Mouse (Mus musculus) heart, embryonic 12.5 days (tissue): ENCODE measurements around the gene Rai2. TPM values are rescaled to one million over a fixed set of nuclear protein-coding genes. Genes with fewer than 3 reads are reported as not detected.

Experiments used
- ATAC-seq: fragments of 200-750 bp; cut with Nextera tagmentation; 2 replicates; pipeline ENCODE4 v1.8.0; 2017; ENCODE audit warnings: moderate TSS enrichment, moderate library complexity; ENCODE audit not compliant: insufficient number of reproducible peaks, low FRiP score
- H3K27ac ChIP-seq: fragments of 300-500 bp; sonication (generic); 2 replicates; pipeline ENCODE4 v1.5.1; 2016; ENCODE audit warnings: mild to moderate bottlenecking, moderate library complexity; ENCODE audit not compliant: poor library complexity, severe bottlenecking
- H3K27me3 ChIP-seq: fragments of 300-500 bp; sonication (generic); replicated peaks from 2 replicates; pipeline ENCODE4 v1.6.1; 2016; ENCODE audit warnings: mild to moderate bottlenecking, moderate library complexity
- H3K36me3 ChIP-seq: fragments of 300-500 bp; sonication (generic); 2 replicates; pipeline ENCODE4 v1.6.1; 2016; ENCODE audit warnings: mild to moderate bottlenecking, moderate library complexity
- H3K4me1 ChIP-seq: fragments of 300-500 bp; sonication (generic); replicated peaks from 2 replicates; pipeline ENCODE4 v1.6.1; 2016; ENCODE audit warnings: mild to moderate bottlenecking
- H3K4me2 ChIP-seq: fragments of 300-500 bp; sonication (generic); 2 replicates; pipeline ENCODE4 v1.6.1; 2016; ENCODE audit warnings: mild to moderate bottlenecking, moderate library complexity
- H3K4me3 ChIP-seq: fragments of 300-500 bp; sonication (generic); 2 replicates; pipeline ENCODE4 v1.5.1; 2016; ENCODE audit warnings: mild to moderate bottlenecking
- H3K9ac ChIP-seq: fragments of 300-500 bp; sonication (generic); 2 replicates; pipeline ENCODE4 v1.6.1; 2016; ENCODE audit warnings: mild to moderate bottlenecking, moderate library complexity
- H3K9me3 ChIP-seq: fragments of 300-500 bp; sonication (generic); replicated peaks from 2 replicates; pipeline ENCODE4 v1.6.1; 2016; ENCODE audit warnings: mild to moderate bottlenecking, moderate library complexity
- WGBS: fragments of 180-500 bp; shearing (Covaris S2); methylation state at CpG from one replicate; pipeline ENCODE4 v1.1.7; 2016; 5-methylcytosine and 5-hydroxymethylcytosine counted together
- polyA plus RNA-seq: library from polyadenylated mRNA; unstranded; fragments of >200 nt; fragmentation: Nextera tagmentation; extraction: Ambion mirVana; gene quantifications from 2 replicates; pipeline ENCODE4 v1.2.1, GENCODE M21; 2016

Gene Rai2
- 3.8 and 4.0 TPM in 2 replicates for polyA plus RNA-seq

DNA sequence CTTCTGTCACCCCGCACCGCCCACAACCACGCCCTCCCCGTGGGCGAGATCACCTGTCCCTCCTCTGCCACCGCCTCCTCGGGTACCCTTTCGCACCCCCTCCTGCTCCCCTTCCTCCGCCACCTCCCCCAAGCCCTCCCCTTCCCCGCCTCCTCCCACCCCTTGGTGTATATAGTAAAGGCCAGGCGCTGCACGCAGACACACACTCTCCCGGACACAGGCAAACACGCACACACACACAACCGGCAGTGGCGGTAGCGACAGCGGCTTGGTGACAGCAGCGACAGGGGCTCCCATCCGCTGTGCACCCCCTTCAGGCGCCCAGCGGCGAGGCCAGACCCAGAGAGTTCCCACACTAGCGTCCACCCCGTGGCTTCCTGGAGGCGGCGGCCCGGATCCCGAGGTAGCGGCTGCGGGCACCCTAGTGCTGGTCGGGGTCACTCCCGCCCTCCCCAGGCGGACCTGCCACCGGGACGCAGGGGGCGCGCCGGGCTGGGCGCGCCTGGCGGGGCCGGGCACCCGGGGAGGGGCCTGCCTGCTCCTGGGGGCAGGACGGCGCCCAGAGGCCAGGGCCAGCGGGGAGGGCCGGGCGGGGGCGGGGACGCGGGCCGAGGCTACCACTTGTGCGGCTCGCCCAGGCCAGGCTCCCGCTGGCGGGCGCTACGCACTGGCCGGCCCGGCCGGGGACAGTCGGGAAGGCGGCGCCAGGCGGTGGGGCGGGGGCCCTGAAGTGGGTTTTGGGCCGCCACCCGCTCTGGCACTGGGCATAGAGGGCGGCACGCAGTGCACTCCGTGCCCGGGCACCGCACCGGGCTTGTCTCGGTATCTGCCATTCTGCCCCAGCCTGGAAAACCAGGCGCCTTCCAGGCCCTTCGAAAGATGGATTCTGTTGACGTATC, at the start of gene Rai2:
TSS of gene Rai2 (plus strand) at position 205 of the 899 bp plus-strand sequence.
- H3K9me3 ChIP-seq, result no peaks in the 10 kb centered on the region

DNA sequence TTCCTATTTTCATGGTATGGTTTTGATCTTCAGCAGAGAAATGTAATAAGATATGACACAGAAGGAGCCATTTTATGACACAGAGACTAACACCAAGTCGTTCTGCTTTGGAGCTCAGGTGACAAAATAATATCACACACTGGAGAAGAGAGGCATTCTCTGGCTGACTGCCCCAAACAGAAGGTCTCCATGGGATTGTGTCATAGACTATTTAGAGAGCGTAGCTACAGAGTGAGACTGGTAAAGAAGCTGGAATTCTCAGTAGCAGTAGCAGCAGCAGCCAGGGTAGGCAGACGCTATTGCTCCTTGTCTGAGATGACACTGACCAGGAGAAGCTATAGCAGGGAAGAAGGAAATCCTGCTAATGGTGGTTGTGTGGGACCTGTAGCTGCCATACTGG, 27.5 kb upstream of the Rai2 start:
- H3K27ac ChIP-seq, result no peak overlapping the region

More for the DNA sequence above, at the start of gene Rai2:
- Histone ChIP-seq H3K4me3 (peak within 1 kb of the TSS; percentile 75), H3K4me1 (no peaks in the 10 kb centered on the region), H3K4me2 (peak within 1 kb of the TSS; percentile 97), H3K27me3 (peaks cover 41% of the 10 kb centered on the region), H3K36me3 (no peaks in the 10 kb centered on the region), H3K27ac (no peak within 1 kb of the TSS), H3K9ac (peak within 1 kb of the TSS; percentile 70)
- peak; percentile 78 for ATAC-seq
- WGBS, result 11% methylated on average over 32 of the region's 79 CpGs

DNA sequence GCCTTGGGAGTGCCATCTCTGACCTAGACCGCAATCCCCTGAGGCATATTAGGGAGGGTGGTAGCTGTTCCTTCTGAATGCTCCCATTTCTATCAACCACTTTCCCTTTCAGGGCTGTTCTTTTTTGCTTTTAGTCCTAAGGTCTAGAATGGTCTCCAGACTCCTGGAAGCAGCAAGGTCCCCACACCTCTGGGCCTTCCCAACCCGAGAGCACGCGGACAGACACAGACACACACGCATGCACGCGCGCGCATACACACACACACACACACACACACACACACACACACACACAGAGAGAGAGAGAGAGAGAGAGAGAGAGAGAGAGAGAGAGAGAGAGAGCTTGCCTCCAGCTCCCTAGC, 385 bp upstream of the Rai2 start:
- H3K27ac ChIP-seq, result no peak overlapping the region
- ATAC-seq, result no peak; the same call in 1 of the 2 replicates
- H3K4me2 ChIP-seq, result peak overlapping the region; percentile 97
- no peaks in the 10 kb centered on the region for H3K36me3 ChIP-seq
- peaks cover 41% of the 10 kb centered on the region for H3K27me3 ChIP-seq
- no peaks in the 10 kb centered on the region for H3K4me1 ChIP-seq
- H3K9me3 ChIP-seq, result no peaks in the 10 kb centered on the region
- H3K9ac ChIP-seq, result peak overlapping the region; percentile 70
- WGBS, result 10% methylated on average over 4 of the region's 9 CpGs
- H3K4me3 ChIP-seq, result peak overlapping the region; percentile 75

More for the DNA sequence above, 27.5 kb upstream of the Rai2 start:
- WGBS, result 56% methylated on average over 3 of the region's 3 CpGs
- ATAC-seq, result no peak
- no peak overlapping the region for H3K4me2 ChIP-seq
- H3K36me3 ChIP-seq, result no peaks in the 10 kb centered on the region
- H3K9ac ChIP-seq, result no peak overlapping the region
- H3K9me3 ChIP-seq, result no peaks in the 10 kb centered on the region
- no peak overlapping the region for H3K4me3 ChIP-seq
- H3K4me1 ChIP-seq, result no peaks in the 10 kb centered on the region
- no peaks in the 10 kb centered on the region for H3K27me3 ChIP-seq

DNA sequence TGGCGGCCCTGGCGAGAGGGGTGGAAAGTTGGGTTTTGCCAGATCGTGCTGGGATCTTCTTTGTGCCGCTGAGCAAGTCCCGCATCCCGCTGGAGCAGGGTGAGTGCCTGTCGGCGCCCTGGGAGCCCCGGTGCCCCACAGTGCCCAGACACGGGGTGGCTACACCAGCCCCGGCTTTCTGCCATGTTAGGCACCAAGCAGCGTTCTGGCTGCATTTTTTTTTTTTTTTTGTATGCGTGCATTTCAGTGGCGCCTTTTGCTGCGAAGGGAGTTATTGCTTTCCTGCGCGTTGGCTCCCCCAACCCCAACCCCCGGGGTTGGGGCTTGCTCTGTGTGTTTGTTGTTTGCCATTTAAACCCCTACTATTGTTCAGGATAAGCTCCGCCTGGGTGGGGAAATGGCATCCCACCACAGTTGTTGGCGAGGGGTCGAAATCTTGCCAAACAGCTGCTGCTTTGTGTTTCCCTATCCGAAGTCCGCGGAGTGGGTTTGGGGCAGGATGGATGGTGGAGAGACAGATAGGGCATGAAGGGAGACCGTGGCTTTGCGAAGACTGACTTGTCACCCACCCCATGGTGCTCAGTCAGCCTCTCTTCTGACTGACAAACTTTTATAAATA, 1.0 kb downstream of the Rai2 start:
- peak overlapping the region; percentile 70 for H3K9ac ChIP-seq
- H3K27me3 ChIP-seq, result peaks cover 44% of the 10 kb centered on the region
- ATAC-seq, result 0 out of 2 replicates have a peak, but pooled peaks have one; percentile 18

DNA sequence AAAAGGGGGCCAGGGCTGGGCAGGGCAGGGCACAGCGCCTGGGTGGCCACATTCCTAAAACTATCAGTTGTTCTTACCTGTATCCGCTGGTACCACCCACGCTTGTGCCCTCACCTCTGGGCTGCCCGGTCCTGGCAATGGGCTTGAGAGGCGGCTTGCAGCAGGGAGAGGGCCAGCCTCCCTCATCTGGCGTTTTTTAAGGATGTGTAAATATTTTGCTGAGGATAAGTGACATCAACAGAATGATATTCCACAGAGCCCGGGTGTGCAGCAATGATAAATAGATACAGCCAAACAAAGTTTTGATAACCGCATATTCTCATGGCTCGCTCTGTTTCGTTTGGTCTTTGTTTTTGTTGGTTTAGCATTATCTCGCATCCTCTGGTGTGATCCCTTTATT, 1.7 kb downstream of the Rai2 start:
- H3K9ac ChIP-seq, result no peak overlapping the region; the same call in 1 of the 2 replicates
- peak overlapping the region; percentile 75 for H3K4me3 ChIP-seq
- no peaks in the 10 kb centered on the region for H3K36me3 ChIP-seq
- peaks cover 51% of the 10 kb centered on the region for H3K27me3 ChIP-seq
- H3K27ac ChIP-seq, result no peak overlapping the region
- 25% methylated on average over 11 of the region's 11 CpGs for WGBS
- ATAC-seq, result peak; percentile 24; the same call in 1 of the 2 replicates
- H3K4me2 ChIP-seq, result peak overlapping the region; percentile 97
- H3K9me3 ChIP-seq, result no peaks in the 10 kb centered on the region
- H3K4me1 ChIP-seq, result no peaks in the 10 kb centered on the region

More for the DNA sequence above, 1.0 kb downstream of the Rai2 start:
- 13% methylated on average over 26 of the region's 26 CpGs for WGBS
- peak overlapping the region; percentile 97 for H3K4me2 ChIP-seq
- no peaks in the 10 kb centered on the region for H3K4me1 ChIP-seq
- H3K27ac ChIP-seq, result no peak overlapping the region
- no peaks in the 10 kb centered on the region for H3K9me3 ChIP-seq
- peak overlapping the region; percentile 75 for H3K4me3 ChIP-seq
- H3K36me3 ChIP-seq, result no peaks in the 10 kb centered on the region

DNA sequence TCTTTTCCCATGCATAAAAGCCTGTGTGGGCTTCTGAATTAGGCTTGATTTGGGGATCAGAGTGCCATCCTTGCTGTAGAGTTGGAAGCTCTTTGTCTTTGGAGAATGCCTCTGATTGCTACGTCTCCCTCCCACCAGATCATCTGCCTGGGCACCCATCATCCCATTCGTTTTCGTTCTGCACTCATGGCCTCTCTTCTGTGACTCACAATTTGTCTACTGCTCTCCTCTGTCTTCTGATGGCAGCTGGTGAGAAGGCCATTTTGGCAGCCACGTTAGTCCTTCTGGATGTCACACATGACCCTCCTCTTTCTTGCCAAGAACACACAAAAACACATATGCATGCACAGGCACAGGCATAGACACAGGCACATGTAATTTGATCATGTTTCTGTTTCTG, 4.2 kb downstream of the Rai2 start:
- H3K4me3 ChIP-seq, result no peak overlapping the region
- no peak overlapping the region for H3K4me2 ChIP-seq
- H3K27ac ChIP-seq, result no peak overlapping the region
- no peak for ATAC-seq
- 62% methylated on average over 4 of the region's 4 CpGs for WGBS
- H3K27me3 ChIP-seq, result peaks cover 58% of the 10 kb centered on the region
- no peak overlapping the region for H3K9ac ChIP-seq
- H3K9me3 ChIP-seq, result no peaks in the 10 kb centered on the region
- H3K36me3 ChIP-seq, result no peaks in the 10 kb centered on the region
- no peaks in the 10 kb centered on the region for H3K4me1 ChIP-seq

DNA sequence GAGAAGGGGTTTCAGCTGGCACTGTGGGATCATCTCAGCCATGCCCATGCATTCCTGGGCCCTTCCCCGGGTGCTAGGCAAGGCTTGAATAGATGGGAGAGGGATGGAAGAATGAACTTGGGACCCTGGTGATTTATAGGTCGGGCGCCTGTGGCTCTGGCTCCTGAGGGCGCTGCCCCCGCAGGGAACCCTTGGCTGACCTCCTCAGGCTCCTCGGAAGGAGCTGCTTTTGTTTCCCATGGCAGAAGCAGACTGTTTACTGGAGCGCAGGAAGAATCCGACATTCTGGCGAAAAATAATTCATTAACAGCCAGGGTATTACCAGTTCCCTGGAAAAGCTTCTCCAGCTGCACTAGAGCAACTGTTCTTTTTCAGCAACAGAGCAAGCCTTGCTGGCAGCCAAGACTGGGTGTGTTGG, 6.5 kb downstream of the Rai2 start:
- H3K4me3 ChIP-seq, result no peak overlapping the region
- H3K36me3 ChIP-seq, result no peaks in the 10 kb centered on the region
- H3K9me3 ChIP-seq, result no peaks in the 10 kb centered on the region
- H3K9ac ChIP-seq, result no peak overlapping the region
- H3K27me3 ChIP-seq, result peaks cover 44% of the 10 kb centered on the region
- WGBS, result 18% methylated on average over 9 of the region's 9 CpGs
- no peak for ATAC-seq
- H3K4me2 ChIP-seq, result no peak overlapping the region
- H3K4me1 ChIP-seq, result no peaks in the 10 kb centered on the region
- no peak overlapping the region for H3K27ac ChIP-seq

DNA sequence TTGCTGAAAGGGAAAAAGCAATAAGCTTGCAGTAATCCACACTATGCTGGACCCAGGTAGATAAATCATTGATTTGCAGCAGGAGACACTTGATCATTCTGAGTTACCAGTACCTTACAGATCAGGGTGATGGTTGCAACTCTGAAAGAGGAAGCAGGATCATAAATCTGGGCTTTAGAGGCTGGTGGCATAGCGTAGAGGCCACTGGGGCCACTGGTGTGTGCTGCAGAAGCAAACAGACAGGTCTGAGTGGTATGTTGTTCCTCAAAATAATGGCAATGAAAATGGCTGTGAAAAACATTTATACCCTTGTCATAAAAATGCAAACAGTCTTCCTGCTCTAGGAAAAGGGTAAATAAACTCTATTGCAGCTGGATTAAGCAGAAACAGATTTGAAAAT, 9.4 kb downstream of the Rai2 start:
- H3K27me3 ChIP-seq, result peaks cover 25% of the 10 kb centered on the region
- H3K4me2 ChIP-seq, result no peak overlapping the region
- H3K9ac ChIP-seq, result no peak overlapping the region
- no peaks in the 10 kb centered on the region for H3K36me3 ChIP-seq
- H3K27ac ChIP-seq, result no peak overlapping the region
- H3K9me3 ChIP-seq, result no peaks in the 10 kb centered on the region
- 72% methylated on average over 1 of the region's 1 CpGs for WGBS
- H3K4me3 ChIP-seq, result no peak overlapping the region
- ATAC-seq, result no peak
- no peaks in the 10 kb centered on the region for H3K4me1 ChIP-seq

DNA sequence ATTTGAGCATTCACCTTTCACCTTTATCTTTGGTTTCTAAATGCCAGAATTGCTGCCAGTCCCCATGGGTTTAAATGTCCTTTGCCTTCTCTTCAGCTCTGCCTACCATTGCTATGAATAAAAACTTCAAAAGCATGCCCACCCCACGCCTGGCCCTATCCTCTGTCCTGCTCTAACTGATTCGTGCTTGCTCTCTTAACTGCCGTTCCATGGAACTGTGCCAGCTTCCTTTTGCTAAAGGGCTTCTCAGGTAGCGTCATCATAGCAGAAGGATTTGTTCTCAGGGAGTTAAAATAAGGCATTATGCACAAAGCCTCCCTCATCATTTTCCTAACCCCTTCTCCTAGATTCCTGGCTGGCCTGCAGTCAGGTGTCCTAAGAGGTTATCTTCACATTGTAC, 11.6 kb downstream of the Rai2 start:
- Histone ChIP-seq H3K9me3 (no peaks in the 10 kb centered on the region), H3K36me3 (no peaks in the 10 kb centered on the region), H3K4me2 (no peak overlapping the region), H3K27ac (no peak overlapping the region), H3K4me1 (no peaks in the 10 kb centered on the region), H3K4me3 (no peak overlapping the region), H3K27me3 (peaks cover 15% of the 10 kb centered on the region; the same call in 1 of the 2 replicates), H3K9ac (no peak overlapping the region)
- WGBS, result 41% methylated on average over 4 of the region's 4 CpGs
- no peak for ATAC-seq

DNA sequence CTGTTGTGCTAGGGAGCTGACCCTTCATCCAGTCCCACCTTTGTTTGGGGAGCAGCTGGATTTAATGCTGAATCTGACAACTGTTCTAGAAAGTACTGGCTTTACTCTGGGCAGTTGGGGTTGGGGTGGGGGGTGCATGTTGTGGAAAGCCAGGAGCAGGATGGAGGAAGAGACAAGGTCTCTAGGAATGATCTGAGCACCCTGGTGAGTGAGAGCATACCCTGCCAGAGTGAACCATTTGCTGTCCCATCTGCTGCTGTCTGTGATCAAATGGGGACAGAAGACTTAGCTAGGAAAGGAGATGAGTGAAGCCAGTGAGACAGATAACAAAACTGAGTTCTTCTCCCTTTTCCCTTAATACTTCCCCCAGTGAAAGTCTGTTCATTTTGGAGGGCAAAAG, 13.2 kb downstream of the Rai2 start:
- Histone ChIP-seq H3K9ac (no peak overlapping the region), H3K36me3 (no peaks in the 10 kb centered on the region), H3K27ac (no peak overlapping the region), H3K4me3 (no peak overlapping the region), H3K4me1 (no peaks in the 10 kb centered on the region), H3K9me3 (no peaks in the 10 kb centered on the region), H3K4me2 (no peak overlapping the region), H3K27me3 (peaks cover 15% of the 10 kb centered on the region; the same call in 1 of the 2 replicates)
- ATAC-seq, result no peak

DNA sequence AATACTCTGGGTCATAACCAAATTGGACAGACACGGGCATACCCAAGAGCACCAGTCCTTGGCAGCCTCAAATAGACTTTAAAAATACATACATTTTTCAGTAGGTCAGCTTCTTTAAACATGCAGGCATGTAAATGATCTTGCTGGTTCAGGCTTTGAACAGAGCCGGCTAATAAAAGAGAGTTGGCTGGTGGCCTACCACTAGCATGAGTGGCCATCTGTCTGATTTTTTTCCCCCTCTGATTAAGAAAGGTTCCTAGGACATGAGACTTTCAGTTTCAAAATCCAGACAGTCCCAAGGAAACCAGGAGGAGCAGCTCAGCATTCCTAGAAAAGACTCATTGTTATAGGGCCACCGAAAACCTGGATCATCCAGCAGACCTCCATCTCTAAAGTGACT, 15.0 kb downstream of the Rai2 start:
- WGBS, result 89% methylated on average over 3 of the region's 3 CpGs
- 0 out of 2 replicates have a peak, but pooled peaks cover 6% of the 10 kb centered on the region for H3K27me3 ChIP-seq
- no peak overlapping the region for H3K27ac ChIP-seq
- H3K9ac ChIP-seq, result no peak overlapping the region
- H3K4me3 ChIP-seq, result no peak overlapping the region
- no peak overlapping the region for H3K4me2 ChIP-seq
- no peaks in the 10 kb centered on the region for H3K4me1 ChIP-seq
- no peak for ATAC-seq
- no peaks in the 10 kb centered on the region for H3K9me3 ChIP-seq
- no peaks in the 10 kb centered on the region for H3K36me3 ChIP-seq
